Mouse (Mus musculus) liver, embryonic 12.5 days (tissue): Measurements from ENCODE around the gene Sidt1. TPM values are rescaled to one million over a fixed set of nuclear protein-coding genes. Genes with fewer than 3 reads are reported as not detected.
A peak's percentile ranks its signal among the peaks of the same experiment; 100 is the strongest.

Experiments
- ATAC-seq: fragments of 200-750 bp; cut with Nextera tagmentation; 2 replicates; pipeline ENCODE4 v1.8.0; 2017; ENCODE audit warnings: moderate number of reproducible peaks, mild to moderate bottlenecking, moderate library complexity
- H3K27ac ChIP-seq: fragments of 300-500 bp; sonication (generic); 2 replicates; pipeline ENCODE4 v1.5.1; 2016; ENCODE audit warnings: mild to moderate bottlenecking
- H3K27me3 ChIP-seq: fragments of 300-500 bp; sonication (generic); replicated peaks from 2 replicates; pipeline ENCODE4 v1.6.1; 2016; ENCODE audit warnings: mild to moderate bottlenecking, moderate library complexity
- H3K36me3 ChIP-seq: fragments of 300-500 bp; sonication (generic); 2 replicates; pipeline ENCODE4 v1.6.1; 2016; ENCODE audit warnings: mild to moderate bottlenecking, moderate library complexity
- H3K4me1 ChIP-seq: fragments of 300-500 bp; sonication (generic); 2 replicates; pipeline ENCODE4 v1.6.1; 2016
- H3K4me2 ChIP-seq: fragments of 300-500 bp; sonication (generic); 2 replicates; pipeline ENCODE4 v1.6.1; 2016; ENCODE audit warnings: mild to moderate bottlenecking, moderate library complexity
- H3K4me3 ChIP-seq: fragments of 300-500 bp; sonication (generic); 2 replicates; pipeline ENCODE4 v1.5.1; 2016; ENCODE audit warnings: mild to moderate bottlenecking, moderate library complexity
- H3K9ac ChIP-seq: fragments of 300-500 bp; sonication (generic); 2 replicates; pipeline ENCODE4 v1.6.1; 2016; ENCODE audit warnings: mild to moderate bottlenecking, moderate library complexity
- H3K9me3 ChIP-seq: fragments of 300-500 bp; sonication (generic); replicated peaks from 2 replicates; pipeline ENCODE4 v1.6.1; 2016; ENCODE audit warnings: mild to moderate bottlenecking, moderate library complexity
- WGBS: fragments of 180-500 bp; shearing (Covaris S2); methylation state at CpG from one replicate; pipeline ENCODE4 v1.1.7; 2016; ENCODE audit not compliant: insufficient replicate concordance; 5-methylcytosine and 5-hydroxymethylcytosine counted together
- polyA plus RNA-seq: library from polyadenylated mRNA; unstranded; fragments of >200 nt; fragmentation: Nextera tagmentation; extraction: Ambion mirVana; gene quantifications from 2 replicates; pipeline ENCODE4 v1.2.1, GENCODE M21; 2016

Sidt1 gene
- not detected in 2 replicates for polyA plus RNA-seq

- H3K9ac ChIP-seq: no peak within 1 kb of the TSS
- H3K27me3 ChIP-seq: peaks cover 44% of the 10 kb centered on the region
- H3K4me2 ChIP-seq: peak within 1 kb of the TSS; percentile 83
- 4% methylated on average over 15 of the region's 15 CpGs for WGBS
- H3K4me3 ChIP-seq: peak within 1 kb of the TSS; percentile 54
- no peak for ATAC-seq
- H3K9me3 ChIP-seq: peaks cover 6% of the 10 kb centered on the region; the same call in 1 of the 2 replicates
- peaks cover 13% of the 10 kb centered on the region; the same call in 1 of the 2 replicates for H3K4me1 ChIP-seq
- H3K36me3 ChIP-seq: no peaks in the 10 kb centered on the region
- no peak within 1 kb of the TSS for H3K27ac ChIP-seq
Measured at GRCm38 (mm10) chr16:44332861-44333284, at the start of gene Sidt1. Gene Sidt1 (minus strand): TSS chr16:44333196.

- no peak overlapping the region for H3K4me2 ChIP-seq
- 86% methylated on average over 5 of the region's 5 CpGs for WGBS
- no peaks in the 10 kb centered on the region for H3K4me1 ChIP-seq
- no peak overlapping the region for H3K4me3 ChIP-seq
- no peaks in the 10 kb centered on the region for H3K9me3 ChIP-seq
- H3K27ac ChIP-seq: no peak overlapping the region
- no peak overlapping the region for H3K9ac ChIP-seq
- ATAC-seq: no peak
- H3K27me3 ChIP-seq: no peaks in the 10 kb centered on the region
- H3K36me3 ChIP-seq: peaks cover 47% of the 10 kb centered on the region
Measured at GRCm38 (mm10) chr16:44381578-44381977, 48.6 kb upstream of the Sidt1 start.

- 70% methylated on average over 4 of the region's 4 CpGs for WGBS
- Histone ChIP-seq H3K27ac (no peak overlapping the region), H3K4me3 (no peak overlapping the region), H3K4me1 (no peaks in the 10 kb centered on the region), H3K9ac (no peak overlapping the region), H3K4me2 (no peak overlapping the region), H3K9me3 (no peaks in the 10 kb centered on the region), H3K27me3 (no peaks in the 10 kb centered on the region), H3K36me3 (peaks cover 48% of the 10 kb centered on the region)
- ATAC-seq: no peak
Measured at GRCm38 (mm10) chr16:44380006-44380405, 47.0 kb upstream of the Sidt1 start.

- H3K4me2 ChIP-seq: no peak overlapping the region
- no peak overlapping the region for H3K27ac ChIP-seq
- H3K9ac ChIP-seq: no peak overlapping the region
- no peaks in the 10 kb centered on the region for H3K4me1 ChIP-seq
- no peak overlapping the region for H3K4me3 ChIP-seq
- ATAC-seq: no peak
- no peaks in the 10 kb centered on the region for H3K9me3 ChIP-seq
- H3K36me3 ChIP-seq: peaks cover 59% of the 10 kb centered on the region
- 57% methylated on average over 4 of the region's 4 CpGs for WGBS
- no peaks in the 10 kb centered on the region for H3K27me3 ChIP-seq
Measured at GRCm38 (mm10) chr16:44375459-44375858, 42.5 kb upstream of the Sidt1 start.

- Histone ChIP-seq H3K9ac (no peak overlapping the region), H3K4me1 (peaks cover 4% of the 10 kb centered on the region; the same call in 1 of the 2 replicates), H3K9me3 (no peaks in the 10 kb centered on the region), H3K36me3 (peaks cover 43% of the 10 kb centered on the region), H3K4me3 (no peak overlapping the region), H3K27ac (no peak overlapping the region), H3K4me2 (no peak overlapping the region), H3K27me3 (no peaks in the 10 kb centered on the region)
- 65% methylated on average over 7 of the region's 7 CpGs for WGBS
- ATAC-seq: peak; percentile 66
Measured at GRCm38 (mm10) chr16:44365522-44365921, 32.5 kb upstream of the Sidt1 start.

- no peaks in the 10 kb centered on the region for H3K27me3 ChIP-seq
- 76% methylated on average over 10 of the region's 10 CpGs for WGBS
- no peak overlapping the region for H3K27ac ChIP-seq
- H3K36me3 ChIP-seq: peaks cover 45% of the 10 kb centered on the region
- no peak overlapping the region for H3K9ac ChIP-seq
- no peak for ATAC-seq
- H3K9me3 ChIP-seq: no peaks in the 10 kb centered on the region
- H3K4me1 ChIP-seq: peaks cover 16% of the 10 kb centered on the region
- no peak overlapping the region for H3K4me3 ChIP-seq
- no peak overlapping the region for H3K4me2 ChIP-seq
Measured at GRCm38 (mm10) chr16:44361921-44362890, 29.2 kb upstream of the Sidt1 start.

GRCm38 (mm10) chr16:44357571-44358268 is 24.7 kb upstream of the Sidt1 start:
- H3K9ac ChIP-seq: no peak overlapping the region

GRCm38 (mm10) chr16:44356291-44356690 is 23.3 kb upstream of the Sidt1 start:
- H3K9me3 ChIP-seq: no peaks in the 10 kb centered on the region
- H3K27me3 ChIP-seq: no peaks in the 10 kb centered on the region
- peaks cover 18% of the 10 kb centered on the region for H3K36me3 ChIP-seq
- WGBS: 42% methylated on average over 7 of the region's 7 CpGs
- H3K4me2 ChIP-seq: no peak overlapping the region
- peaks cover 30% of the 10 kb centered on the region for H3K4me1 ChIP-seq
- H3K9ac ChIP-seq: no peak overlapping the region
- H3K27ac ChIP-seq: no peak overlapping the region
- ATAC-seq: no peak
- no peak overlapping the region for H3K4me3 ChIP-seq

More at GRCm38 (mm10) chr16:44357571-44358268, 24.7 kb upstream of the Sidt1 start:
- ATAC-seq: peak; percentile 100
- H3K27me3 ChIP-seq: no peaks in the 10 kb centered on the region
- H3K4me1 ChIP-seq: peaks cover 24% of the 10 kb centered on the region
- WGBS: 63% methylated on average over 4 of the region's 4 CpGs
- no peaks in the 10 kb centered on the region for H3K9me3 ChIP-seq
- no peak overlapping the region; the same call in 1 of the 2 replicates for H3K4me3 ChIP-seq
- peaks cover 28% of the 10 kb centered on the region for H3K36me3 ChIP-seq
- peak overlapping the region; percentile 38 for H3K4me2 ChIP-seq
- 0 out of 2 replicates have a peak overlapping the region, but pooled peaks have one; percentile 19 for H3K27ac ChIP-seq

- Histone ChIP-seq H3K4me1 (peaks cover 40% of the 10 kb centered on the region), H3K27me3 (no peaks in the 10 kb centered on the region), H3K4me3 (no peak overlapping the region), H3K36me3 (no peaks in the 10 kb centered on the region), H3K9ac (no peak overlapping the region), H3K9me3 (no peaks in the 10 kb centered on the region), H3K4me2 (peak overlapping the region; percentile 77), H3K27ac (0 out of 2 replicates have a peak overlapping the region, but pooled peaks have one; percentile 57)
- no peak for ATAC-seq
- WGBS: 23% methylated on average over 4 of the region's 4 CpGs
Measured at GRCm38 (mm10) chr16:44349801-44350397, 16.9 kb upstream of the Sidt1 start.

- H3K27me3 ChIP-seq: no peaks in the 10 kb centered on the region
- peak within 1 kb of the TSS; percentile 84 for H3K9ac ChIP-seq
- H3K9me3 ChIP-seq: no peaks in the 10 kb centered on the region
- H3K4me1 ChIP-seq: peaks cover 40% of the 10 kb centered on the region
- peak; percentile 98 for ATAC-seq
- peak within 1 kb of the TSS; percentile 77 for H3K4me2 ChIP-seq
- no peaks in the 10 kb centered on the region for H3K36me3 ChIP-seq
- peak within 1 kb of the TSS; percentile 89 for H3K4me3 ChIP-seq
- peak within 1 kb of the TSS; percentile 98 for H3K27ac ChIP-seq
- 2% methylated on average over 67 of the region's 67 CpGs for WGBS
Measured at GRCm38 (mm10) chr16:44347071-44347901, 14.3 kb upstream of the Sidt1 start, which contains the start of gene Spice1. Gene Spice1 (plus strand): TSS chr16:44347121.

- Histone ChIP-seq H3K36me3 (no peaks in the 10 kb centered on the region), H3K4me2 (no peak overlapping the region), H3K4me3 (no peak overlapping the region), H3K27ac (no peak overlapping the region), H3K27me3 (peaks cover 19% of the 10 kb centered on the region), H3K9me3 (no peaks in the 10 kb centered on the region), H3K4me1 (peaks cover 5% of the 10 kb centered on the region; the same call in 1 of the 2 replicates), H3K9ac (no peak overlapping the region)
- no peak for ATAC-seq
Measured at GRCm38 (mm10) chr16:44337541-44337940, 4.5 kb upstream of the Sidt1 start.
